10 mouse cellular contexts compared by ENCODE assay signal in the genomic region with DNA sequence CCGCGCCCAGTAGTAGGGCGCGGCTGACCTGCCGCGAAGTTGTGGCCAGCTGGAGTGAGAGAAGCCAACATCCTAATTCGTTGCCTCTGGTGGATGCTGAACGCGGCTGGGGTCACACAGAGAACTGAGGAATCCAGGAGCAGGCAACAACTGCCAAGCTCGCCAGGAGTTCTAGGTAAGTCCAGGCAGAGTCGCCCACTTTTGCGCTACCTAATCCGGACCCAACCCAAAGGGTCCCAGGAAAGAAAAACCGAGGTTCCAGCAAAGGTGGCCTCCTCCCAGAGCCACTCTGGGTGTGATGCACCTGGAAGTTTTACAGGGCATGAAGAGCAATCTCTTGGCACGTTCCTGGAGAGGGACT. TPM values are rescaled to one million over a fixed set of nuclear protein-coding genes. Genes with fewer than 3 reads are reported as not detected.
DNase-seq lines count a peak whose midpoint lies in the region; ATAC-seq lines count a peak whose summit lies in the region.
"Had no signal": no experiment of that assay in that cellular context is flagged by ENCODE, and none has a peak within 500 bp of the region (broad histone marks: within the 10 kb centered on the region; RNA-seq: fewer than 3 reads in every experiment).

No protein-coding gene starts in this region.

- no peaks in the 10 kb centered on the region for H3K36me3 ChIP-seq in kidney, embryonic 15.5 days
- no peaks in the 10 kb centered on the region for H3K36me3 ChIP-seq in forebrain, embryonic 10.5 days (replicated peaks)
- no peaks in the 10 kb centered on the region for H3K36me3 ChIP-seq in hindbrain, embryonic 13.5 days
- H3K36me3 ChIP-seq in neural tube, embryonic 12.5 days: no peaks in the 10 kb centered on the region
- H3K36me3 ChIP-seq: G1E had no signal

- H3K27me3 ChIP-seq in kidney, embryonic 15.5 days: peaks cover 51% of the 10 kb centered on the region
- H3K27me3 ChIP-seq in forebrain, embryonic 10.5 days (ENCODE audit: poor library complexity, severe bottlenecking): peaks cover 53% of the 10 kb centered on the region
- peaks cover 43% of the 10 kb centered on the region for H3K27me3 ChIP-seq in hindbrain, embryonic 13.5 days
- H3K27me3 ChIP-seq in neural tube, embryonic 12.5 days (replicated peaks): peaks cover 32% of the 10 kb centered on the region

- no peaks in the 10 kb centered on the region for H3K9me3 ChIP-seq in kidney, embryonic 15.5 days (replicated peaks)
- no peaks in the 10 kb centered on the region for H3K9me3 ChIP-seq in forebrain, embryonic 10.5 days
- no peaks in the 10 kb centered on the region for H3K9me3 ChIP-seq in hindbrain, embryonic 13.5 days
- no peaks in the 10 kb centered on the region for H3K9me3 ChIP-seq in neural tube, embryonic 12.5 days

- no peak overlapping the region for H3K9ac ChIP-seq in kidney, embryonic 15.5 days
- peak overlapping the region; percentile 79 for H3K9ac ChIP-seq in hindbrain, embryonic 13.5 days
- H3K9ac ChIP-seq in neural tube, embryonic 12.5 days: peak overlapping the region; percentile 60

- peaks cover 7% of the 10 kb centered on the region; the same call in 1 of the 2 replicates for H3K4me1 ChIP-seq in kidney, embryonic 15.5 days
- peaks cover 12% of the 10 kb centered on the region for H3K4me1 ChIP-seq in forebrain, embryonic 10.5 days
- H3K4me1 ChIP-seq in hindbrain, embryonic 13.5 days (replicated peaks): peaks cover 24% of the 10 kb centered on the region
- 0 out of 2 replicates have a peak, but pooled peaks cover 12% of the 10 kb centered on the region for H3K4me1 ChIP-seq in neural tube, embryonic 12.5 days

- ATAC-seq in kidney, embryonic 15.5 days (replicated peaks; ENCODE audit: low FRiP score): no peak
- ATAC-seq in hindbrain, embryonic 13.5 days (ENCODE audit: low FRiP score): no peak
- no peak for ATAC-seq in neural tube, embryonic 12.5 days (ENCODE audit: low FRiP score, low read depth)
- no peak for ATAC-seq in erythroblast, adult 5-6 weeks (replicated peaks; ENCODE audit: low FRiP score, poor library complexity, severe bottlenecking)

- no peak for DNase-seq in kidney, postnatal 36 days
- no peak for DNase-seq in forebrain, embryonic 10.5 days (ENCODE audit: extremely low spot score, low spot score)
- no peak for DNase-seq in ovary, adult 18-20 months (ENCODE audit: low spot score)
- DNase-seq: thymus, postnatal 4 days had no signal

- WGBS in kidney, embryonic 15.5 days: 6% methylated on average over 15 of the region's 15 CpGs
- 3% methylated on average over 15 of the region's 15 CpGs for WGBS in forebrain, embryonic 10.5 days
- WGBS in hindbrain, embryonic 13.5 days: 10% methylated on average over 15 of the region's 15 CpGs
- 8% methylated on average over 15 of the region's 15 CpGs for WGBS in neural tube, embryonic 12.5 days

- peak overlapping the region; percentile 56 for H3K4me2 ChIP-seq in kidney, embryonic 15.5 days
- H3K4me2 ChIP-seq in hindbrain, embryonic 13.5 days: peak overlapping the region; percentile 85
- H3K4me2 ChIP-seq in neural tube, embryonic 12.5 days (replicated peaks): peak overlapping the region; percentile 78

- no peak overlapping the region for H3K27ac ChIP-seq in kidney, embryonic 15.5 days
- no peak overlapping the region for H3K27ac ChIP-seq in forebrain, embryonic 10.5 days
- H3K27ac ChIP-seq in hindbrain, embryonic 13.5 days: no peak overlapping the region
- no peak overlapping the region for H3K27ac ChIP-seq in neural tube, embryonic 12.5 days

- H3K4me3 ChIP-seq in kidney, embryonic 15.5 days (replicated peaks): peak overlapping the region; percentile 26
- H3K4me3 ChIP-seq in forebrain, embryonic 10.5 days: peak overlapping the region; percentile 57
- peak overlapping the region; percentile 57 for H3K4me3 ChIP-seq in hindbrain, embryonic 13.5 days
- peak overlapping the region; percentile 44 for H3K4me3 ChIP-seq in neural tube, embryonic 12.5 days

RNA-seq across cellular contexts. Expression of a gene that starts 0.5 kb away (rescaled TPM):
- polyA plus RNA-seq in kidney, embryonic 15.5 days (2015; fragmentation: Nextera tagmentation; extraction: Ambion mirVana): 6.7 and 8.0 TPM in 2 replicates
- polyA plus RNA-seq in forebrain, embryonic 10.5 days (2016; fragmentation: Nextera tagmentation; extraction: Ambion mirVana): 0.71 and 0.81 TPM in 2 replicates
- 148 and 188 TPM in 2 replicates for polyA plus RNA-seq in hindbrain, embryonic 13.5 days (2015; fragmentation: Nextera tagmentation; extraction: Ambion mirVana)
- polyA plus RNA-seq in neural tube, embryonic 12.5 days (2016; fragmentation: Nextera tagmentation; extraction: Ambion mirVana): 80.2 and 87.8 TPM in 2 replicates
- not detected in 2 replicates for total RNA-seq in erythroblast, adult 5-6 weeks (2015; ENCODE audit: low replicate concordance)
- not detected in 2 replicates for total RNA-seq in erythroblast, adult 5-6 weeks (2017; ENCODE audit: low replicate concordance)
- total RNA-seq: common myeloid progenitor, adult 5-6 weeks; G1E had no signal
- polyA plus RNA-seq: G1E had no signal
